Mouse (Mus musculus): ENCODE measurements at regions not wholly inside any gene's neighbourhood (a gene's known extent, or its start where the extent isn't known, plus 50 kb on each side); places are given as distances from the start of the nearest gene placed in this dataset.

GRCm38 (mm10) chr7:58557535-58557934 lies 98.4 kb upstream of the Atp10a start:
- DNase-seq (ENCODE audit: extremely low spot score, low spot score): no peak
- H3K27me3 ChIP-seq (ENCODE audit: poor library complexity, severe bottlenecking): no peaks in the 10 kb centered on the region
- no peaks in the 10 kb centered on the region for H3K9me3 ChIP-seq
- no peaks in the 10 kb centered on the region for H3K36me3 ChIP-seq (replicated peaks)
- H3K4me1 ChIP-seq: no peaks in the 10 kb centered on the region
- no peak overlapping the region for H3K4me3 ChIP-seq
- H3K27ac ChIP-seq: no peak overlapping the region

- no peak for DNase-seq (ENCODE audit: extremely low spot score, low spot score)
These were observed 87.2 kb upstream of the Atp10a start for GRCm38 (mm10) chr7:58568807-58569206.

GRCm38 (mm10) chr7:58584241-58584820 lies 71.6 kb upstream of the Atp10a start:
- no peak overlapping the region for H3K27ac ChIP-seq
- H3K27me3 ChIP-seq (ENCODE audit: poor library complexity, severe bottlenecking): no peaks in the 10 kb centered on the region
- DNase-seq (ENCODE audit: extremely low spot score, low spot score): peak; percentile 17
- no peaks in the 10 kb centered on the region for H3K36me3 ChIP-seq (replicated peaks)
- H3K9me3 ChIP-seq: no peaks in the 10 kb centered on the region
- no peaks in the 10 kb centered on the region for H3K4me1 ChIP-seq
- WGBS: 33% methylated on average over 4 of the region's 4 CpGs
- no peak overlapping the region for H3K4me3 ChIP-seq

More at GRCm38 (mm10) chr7:58568807-58569206, 87.2 kb upstream of the Atp10a start:
- Histone ChIP-seq H3K4me3 (no peak overlapping the region), H3K27ac (no peak overlapping the region), H3K36me3 (replicated peaks) (no peaks in the 10 kb centered on the region), H3K27me3 (ENCODE audit: poor library complexity, severe bottlenecking) (no peaks in the 10 kb centered on the region), H3K9me3 (no peaks in the 10 kb centered on the region), H3K4me1 (no peaks in the 10 kb centered on the region)
- 73% methylated on average over 2 of the region's 2 CpGs for WGBS

- 88% methylated on average over 3 of the region's 3 CpGs for WGBS
- H3K9me3 ChIP-seq: no peaks in the 10 kb centered on the region
- H3K4me1 ChIP-seq: no peaks in the 10 kb centered on the region
- no peaks in the 10 kb centered on the region for H3K27me3 ChIP-seq (ENCODE audit: poor library complexity, severe bottlenecking)
- H3K4me3 ChIP-seq: no peak overlapping the region
- no peak for DNase-seq (ENCODE audit: extremely low spot score, low spot score)
- no peak overlapping the region for H3K27ac ChIP-seq
- no peaks in the 10 kb centered on the region for H3K36me3 ChIP-seq (replicated peaks)
These were observed 70.2 kb upstream of the Atp10a start for GRCm38 (mm10) chr7:58585626-58586256.

GRCm38 (mm10) chr7:58595951-58596350 lies 60.0 kb upstream of the Atp10a start:
- Histone ChIP-seq H3K27me3 (ENCODE audit: poor library complexity, severe bottlenecking) (no peaks in the 10 kb centered on the region), H3K4me3 (no peak overlapping the region), H3K27ac (no peak overlapping the region), H3K36me3 (replicated peaks) (no peaks in the 10 kb centered on the region), H3K9me3 (no peaks in the 10 kb centered on the region), H3K4me1 (no peaks in the 10 kb centered on the region)
- 74% methylated on average over 1 of the region's 1 CpGs for WGBS
- no peak for DNase-seq (ENCODE audit: extremely low spot score, low spot score)

Measured in forebrain, embryonic 10.5 days (tissue).